8 mouse cellular contexts compared by ENCODE assay signal in the genomic region with DNA sequence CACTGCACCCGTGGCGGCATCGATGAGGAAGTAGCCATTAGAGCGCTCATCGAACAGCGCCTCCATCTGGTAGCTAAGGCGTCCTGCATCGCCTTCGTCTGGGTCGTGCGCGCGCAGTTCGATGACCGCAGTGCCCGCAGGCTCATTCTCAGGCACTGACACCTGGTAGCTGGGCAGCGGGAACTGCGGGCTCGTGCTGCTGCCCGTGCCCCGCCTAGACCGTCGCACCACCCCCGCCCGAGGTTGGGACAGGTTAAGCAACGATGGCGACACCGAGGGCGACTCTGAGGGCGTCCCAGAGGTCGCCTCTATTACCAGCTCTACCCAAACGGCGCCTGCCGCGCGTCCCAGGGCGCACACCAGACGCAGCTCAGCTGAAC. TPM values are rescaled to one million over a fixed set of nuclear protein-coding genes. Genes with fewer than 3 reads are reported as not detected.
DNase-seq lines count a peak whose midpoint lies in the region; ATAC-seq and TF ChIP-seq lines count a peak whose summit lies in the region.

No protein-coding gene starts in this region.

- peak overlapping the region; percentile 51; the same call in 1 of the 2 replicates for H3K27ac ChIP-seq in layer of hippocampus, adult 2 months
- H3K27ac ChIP-seq in hindbrain, embryonic 15.5 days (replicated peaks) = 0 out of 2 replicates have a peak overlapping the region, but pooled peaks have one; percentile 61
- no peak overlapping the region for H3K27ac ChIP-seq in liver, embryonic 15.5 days (replicated peaks)
- 0 out of 2 replicates have a peak overlapping the region, but pooled peaks have one; percentile 67 for H3K27ac ChIP-seq in neural tube, embryonic 11.5 days (ENCODE audit: low read depth, low read length)

- H3K4me1 ChIP-seq in hindbrain, embryonic 15.5 days (replicated peaks) = peaks cover 28% of the 10 kb centered on the region
- H3K4me1 ChIP-seq in liver, embryonic 15.5 days (replicated peaks) = peaks cover 23% of the 10 kb centered on the region
- peaks cover 12% of the 10 kb centered on the region; the same call in 1 of the 2 replicates for H3K4me1 ChIP-seq in neural tube, embryonic 11.5 days (ENCODE audit: control insufficient read depth, insufficient read depth, low read length)

- peak; percentile 76 for TF ChIP-seq CTCF in layer of hippocampus, adult 2 months (conservative IDR thresholded peaks at IDR 0.05)

- no peaks in the 10 kb centered on the region for H3K9me3 ChIP-seq in hindbrain, embryonic 15.5 days
- no peaks in the 10 kb centered on the region for H3K9me3 ChIP-seq in liver, embryonic 15.5 days (replicated peaks)
- peaks cover 11% of the 10 kb centered on the region for H3K9me3 ChIP-seq in neural tube, embryonic 11.5 days (ENCODE audit: control insufficient read depth, low read length)

- DNase-seq in layer of hippocampus, adult 2 months (ENCODE audit: low spot score in 2 of 2) = no peak
- no peak for DNase-seq in layer of hippocampus, adult 11-12 months (ENCODE audit: low spot score)
- DNase-seq in embryo, embryonic 11.5 days (ENCODE audit: low read depth, low spot score) = peak; percentile 46
- DNase-seq in neural tube, embryonic 11.5 days (ENCODE audit: low spot score) = peak; percentile 69
- DNase-seq in frontal cortex, adult 2 months (ENCODE audit: extremely low spot score in 1 of 2, low spot score in 1 of 2) = no peak
- DNase-seq in left cerebral cortex, adult 8-10 months (ENCODE audit: low spot score in 2 of 2) = no peak

- H3K36me3 ChIP-seq in hindbrain, embryonic 15.5 days = no peaks in the 10 kb centered on the region
- no peaks in the 10 kb centered on the region for H3K36me3 ChIP-seq in liver, embryonic 15.5 days (replicated peaks)
- peaks cover 3% of the 10 kb centered on the region for H3K36me3 ChIP-seq in neural tube, embryonic 11.5 days (ENCODE audit: control insufficient read depth, insufficient read depth, low read length)

- peak overlapping the region; percentile 22; the same call in 1 of the 2 replicates for H3K9ac ChIP-seq in hindbrain, embryonic 15.5 days
- H3K9ac ChIP-seq in liver, embryonic 15.5 days = no peak overlapping the region
- H3K9ac ChIP-seq in neural tube, embryonic 11.5 days (ENCODE audit: low read length) = peak overlapping the region; percentile 67

- WGBS in hindbrain, embryonic 15.5 days = 1% methylated on average over 38 of the region's 38 CpGs
- 2% methylated on average over 38 of the region's 38 CpGs for WGBS in liver, embryonic 15.5 days (ENCODE audit: insufficient replicate concordance)
- under 1% methylated on average over 38 of the region's 38 CpGs for WGBS in neural tube, embryonic 11.5 days

- peaks cover 41% of the 10 kb centered on the region for H3K27me3 ChIP-seq in hindbrain, embryonic 15.5 days
- peaks cover 88% of the 10 kb centered on the region for H3K27me3 ChIP-seq in liver, embryonic 15.5 days
- H3K27me3 ChIP-seq in neural tube, embryonic 11.5 days (ENCODE audit: control insufficient read depth, insufficient read depth, low read length) = peaks cover 12% of the 10 kb centered on the region

- H3K4me2 ChIP-seq in hindbrain, embryonic 15.5 days = peak overlapping the region; percentile 79
- H3K4me2 ChIP-seq in liver, embryonic 15.5 days = peak overlapping the region; percentile 67
- H3K4me2 ChIP-seq in neural tube, embryonic 11.5 days (ENCODE audit: low read depth) = peak overlapping the region; percentile 89

- peak overlapping the region; percentile 34 for H3K4me3 ChIP-seq in layer of hippocampus, adult 2 months
- H3K4me3 ChIP-seq in hindbrain, embryonic 15.5 days = peak overlapping the region; percentile 47
- peak overlapping the region; percentile 48 for H3K4me3 ChIP-seq in liver, embryonic 15.5 days (replicated peaks)
- H3K4me3 ChIP-seq in neural tube, embryonic 11.5 days (ENCODE audit: low read depth, low read length) = peak overlapping the region; percentile 69

- ATAC-seq in hindbrain, embryonic 15.5 days (ENCODE audit: low FRiP score, low read depth) = no peak; the same call in 1 of the 2 replicates
- no peak for ATAC-seq in liver, embryonic 15.5 days (ENCODE audit: insufficient read depth)
- peak; percentile 6; the same call in 1 of the 2 replicates for ATAC-seq in neural tube, embryonic 11.5 days (ENCODE audit: insufficient read depth, low FRiP score, low TSS enrichment)

RNA-seq across cellular contexts. Expression of gene Celsr1, which starts 0.8 kb away (rescaled TPM):
- total RNA-seq in layer of hippocampus, adult 2 months (2021) = 1 to 10 TPM; 5.5 to 5.8 TPM
- 1.4 and 1.6 TPM in 2 replicates for polyA plus RNA-seq in hindbrain, embryonic 15.5 days (2015; fragmentation: Nextera tagmentation; extraction: Ambion mirVana)
- polyA plus RNA-seq in liver, embryonic 15.5 days (2015; fragmentation: Nextera tagmentation; extraction: Ambion mirVana) = 0.01 and 0.08 TPM in 2 replicates
- 5.1 and 5.4 TPM in 2 replicates for polyA plus RNA-seq in neural tube, embryonic 11.5 days (2014; fragmentation: Nextera tagmentation; extraction: Ambion mirVana)
- polyA plus RNA-seq in frontal cortex, adult 2 months (2012; rRNA removed) = 1.9 and 2.6 TPM in 2 replicates
- total RNA-seq in left cerebral cortex, adult 8-10 months (2022) = 1 to 10 TPM; 5.5 to 6.9 (median 6.2) TPM

RNA-seq across cellular contexts. Expression of gene Gramd4, which starts 24.7 kb away (rescaled TPM):
- total RNA-seq in layer of hippocampus, adult 2 months (2021) = 10 to 100 TPM; 24.8 to 28.7 TPM
- polyA plus RNA-seq in hindbrain, embryonic 15.5 days (2015; fragmentation: Nextera tagmentation; extraction: Ambion mirVana) = 31.6 and 33.4 TPM in 2 replicates
- 6.3 and 7.8 TPM in 2 replicates for polyA plus RNA-seq in liver, embryonic 15.5 days (2015; fragmentation: Nextera tagmentation; extraction: Ambion mirVana)
- polyA plus RNA-seq in neural tube, embryonic 11.5 days (2014; fragmentation: Nextera tagmentation; extraction: Ambion mirVana) = 10.5 and 11.7 TPM in 2 replicates
- 32.2 and 39.5 TPM in 2 replicates for polyA plus RNA-seq in frontal cortex, adult 2 months (2012; rRNA removed)
- 10 to 100 TPM; 31.1 to 39.9 (median 34.5) TPM for total RNA-seq in left cerebral cortex, adult 8-10 months (2022)

Comparison
In these comparisons a context has a peak if more than half of its experiments do, and no peak if none do; other contexts are left out.
1. DNase-seq: peak in embryo, embryonic 11.5 days (single experiment) and neural tube, embryonic 11.5 days (single experiment); none in layer of hippocampus, adult 2 months (0 of 2), layer of hippocampus, adult 11-12 months (single experiment), frontal cortex, adult 2 months (0 of 2) and left cerebral cortex, adult 8-10 months (0 of 2).
2. Peak in every context shown above with its lines, with median percentiles within 50 percentile points of each other: H3K4me3 ChIP-seq and H3K4me2 ChIP-seq.